Mouse (Mus musculus) embryo, embryonic 9.5 days (tissue): ENCODE data around the gene Pias4.
"Not testable (repeated sequence)": the region's sequence is repeated elsewhere in the genome, so short reads cannot be mapped to it uniquely, and the experiment has no call there.

Experiments used
- DNase-seq: peaks from one replicate; pipeline ENCODE4 v3.0.0-alpha.2; 2017; ENCODE audit errors: extremely low spot score

Pias4 gene

GRCm38 (mm10) chr10:81167200-81168086 lies at the start of gene Pias4:
Pias4 (minus strand) TSS chr10:81167923.
- peak; percentile 100 for DNase-seq

- DNase-seq = not testable (repeated sequence)
Observed at GRCm38 (mm10) chr10:81217267-81217666, 49.5 kb upstream of the Pias4 start.

DNA sequence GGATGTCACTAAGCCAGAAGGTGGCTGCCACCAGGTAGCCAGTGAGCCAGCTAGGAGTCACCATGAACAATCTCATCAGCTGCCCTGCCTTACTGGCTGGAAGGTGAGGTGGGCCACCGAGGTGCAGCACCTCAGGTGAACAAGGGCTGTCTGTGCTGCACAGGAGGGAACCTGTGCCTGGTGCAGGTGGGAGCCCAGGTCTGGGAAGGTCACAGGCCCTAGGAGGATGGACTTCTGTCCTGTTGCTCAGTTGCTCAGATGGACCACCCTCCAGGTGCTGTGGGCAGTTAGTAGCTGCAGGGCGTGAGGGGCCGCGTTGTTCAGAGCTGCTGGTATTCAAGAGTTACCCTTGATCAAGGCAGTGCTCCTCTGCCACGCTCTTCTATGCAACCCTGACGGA lies 49.1 kb upstream of the Pias4 start:
- DNase-seq = no peak

DNA sequence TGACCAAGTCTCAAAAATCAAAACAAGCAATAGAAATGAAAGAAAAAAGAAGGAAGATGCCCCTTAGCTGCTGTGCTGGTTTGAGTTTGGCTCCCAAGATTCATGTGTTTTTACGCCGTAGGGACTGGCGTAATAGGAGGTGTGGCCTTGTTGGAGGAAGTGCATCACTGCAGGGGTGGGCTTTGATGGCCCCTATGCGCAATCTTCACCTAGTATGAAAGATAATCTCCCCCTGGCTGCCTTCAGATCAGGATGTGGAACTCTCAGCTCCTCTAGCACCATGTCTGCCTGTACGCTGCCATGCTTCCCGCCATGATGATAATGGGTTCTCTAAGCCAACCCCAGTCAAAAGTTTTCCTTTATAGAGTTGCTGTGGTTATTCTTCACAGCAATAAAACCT lies 48.5 kb upstream of the Pias4 start:
- DNase-seq = no peak

GRCm38 (mm10) chr10:81210154-81210553 lies 42.4 kb upstream of the Pias4 start:
- DNase-seq = no peak

DNA sequence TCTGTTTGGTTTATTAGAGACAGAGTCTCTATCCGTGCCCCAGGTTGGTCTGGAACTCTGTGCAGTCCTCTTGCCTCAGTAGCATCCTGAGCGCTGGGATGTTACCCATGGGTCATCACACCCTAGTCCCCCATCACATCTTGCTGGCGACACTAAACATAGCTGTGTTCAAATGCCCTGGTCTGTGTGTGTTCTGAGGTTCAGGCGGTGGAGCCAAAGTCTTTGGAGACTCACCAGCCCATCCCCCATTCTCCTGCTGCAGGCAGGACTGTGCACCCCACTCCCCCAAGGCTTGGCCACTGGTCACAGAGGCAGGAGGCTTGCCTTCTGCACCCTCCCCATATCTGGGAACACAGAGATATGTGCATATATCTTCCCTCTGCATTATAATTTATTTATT lies 36.4 kb upstream of the Pias4 start:
- no peak for DNase-seq

GRCm38 (mm10) chr10:81202978-81203720 lies 35.4 kb upstream of the Pias4 start:
- no peak for DNase-seq

GRCm38 (mm10) chr10:81201807-81202758 lies 34.4 kb upstream of the Pias4 start, which contains the start of gene Nmrk2:
Nmrk2 (minus strand) TSS chr10:81202051.
- DNase-seq = no peak

GRCm38 (mm10) chr10:81200605-81201287 lies 33.0 kb upstream of the Pias4 start:
- no peak for DNase-seq

- DNase-seq = no peak
Observed at GRCm38 (mm10) chr10:81200141-81200540, 32.4 kb upstream of the Pias4 start.

DNA sequence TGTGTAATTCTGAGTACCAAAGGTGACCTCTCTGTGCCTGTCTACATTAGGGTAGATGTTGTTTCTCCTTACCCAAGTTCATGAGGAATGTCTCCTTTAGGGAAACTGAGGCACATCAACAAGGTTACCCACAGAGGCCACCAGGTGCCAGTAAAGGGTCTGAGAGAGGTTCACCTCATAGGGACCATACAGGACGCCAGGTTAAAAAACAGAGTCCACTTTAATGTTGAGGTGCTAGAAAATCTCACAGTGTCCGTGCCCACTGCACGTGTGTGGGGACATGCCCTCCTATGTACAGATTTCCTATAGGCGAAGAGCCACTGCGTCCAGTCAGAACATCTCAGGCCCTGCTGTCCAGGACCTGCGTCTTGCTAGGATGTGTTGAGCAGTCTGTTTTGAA lies 31.3 kb upstream of the Pias4 start:
- no peak for DNase-seq

DNA sequence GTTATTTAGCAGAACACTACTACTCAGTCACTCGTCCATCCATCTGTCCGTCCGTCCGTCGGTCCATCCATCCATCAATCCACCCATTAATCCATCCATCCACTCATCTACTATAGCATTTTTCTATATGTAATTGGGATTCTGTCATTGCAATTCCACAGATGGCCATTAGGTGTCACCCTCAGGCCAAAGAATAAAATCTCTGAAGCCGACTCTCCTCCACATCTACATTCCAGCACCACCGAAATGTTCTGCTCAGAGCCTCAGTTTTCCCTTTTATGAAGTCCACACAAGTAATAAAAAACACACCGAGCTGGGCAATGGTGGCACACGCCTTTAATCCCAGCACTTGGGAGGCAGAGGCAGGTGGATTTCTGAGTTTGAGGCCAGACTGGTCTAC lies 30.5 kb upstream of the Pias4 start:
- peak; percentile 68 for DNase-seq

DNA sequence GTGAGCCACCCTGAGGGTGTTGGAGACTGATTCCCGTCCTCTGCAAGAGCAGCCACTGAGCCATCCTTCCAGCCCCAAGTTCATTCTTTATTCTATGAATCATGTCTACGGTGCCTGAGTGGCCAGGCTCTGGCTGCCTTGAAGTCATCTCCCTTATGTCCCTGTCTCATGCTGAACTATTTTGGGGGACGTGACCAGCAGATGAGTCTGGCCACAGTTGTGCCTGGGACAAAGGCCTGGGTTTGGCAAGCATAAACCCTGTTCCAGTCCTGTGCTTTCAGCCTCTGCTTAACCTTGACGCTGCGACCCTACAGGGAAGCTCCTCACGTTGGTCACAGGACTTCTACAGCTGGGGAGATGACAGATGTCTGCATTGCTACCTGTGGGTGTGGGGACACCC lies 29.6 kb upstream of the Pias4 start:
- no peak for DNase-seq

- DNase-seq = no peak
Observed at GRCm38 (mm10) chr10:81196470-81197065, 28.8 kb upstream of the Pias4 start.

DNA sequence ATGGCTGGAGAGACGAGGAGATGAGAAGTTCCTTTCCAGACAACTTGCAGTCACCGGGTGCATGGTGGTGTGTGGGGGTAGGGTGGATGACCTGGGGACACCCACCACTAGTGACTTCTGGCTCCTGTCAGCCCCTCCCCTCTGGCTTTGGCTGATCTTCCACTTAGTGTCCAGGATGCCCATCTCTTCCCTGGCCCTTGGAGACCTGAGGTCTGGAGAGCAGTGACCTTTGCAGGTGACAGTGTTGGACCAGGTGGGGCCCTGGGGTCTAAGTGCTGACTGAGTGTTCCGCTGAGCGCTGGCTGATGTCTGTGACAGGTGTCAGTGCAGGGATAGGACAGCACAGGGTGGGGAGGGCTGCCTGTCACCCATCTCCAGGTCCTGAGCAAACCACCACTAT lies 27.6 kb upstream of the Pias4 start:
- no peak for DNase-seq

GRCm38 (mm10) chr10:81193991-81194774 lies 26.5 kb upstream of the Pias4 start:
- no peak for DNase-seq

- no peak for DNase-seq
Observed at GRCm38 (mm10) chr10:81192968-81193501, 25.3 kb upstream of the Pias4 start.

- peak; percentile 81 for DNase-seq
Observed at GRCm38 (mm10) chr10:81192270-81192967, 24.7 kb upstream of the Pias4 start.
